In genomic region chr11:62731311-62732021, GRCm38 (mm10) we compare ENCODE assay signal across 7 mouse cellular contexts. TPM values are rescaled to one million over a fixed set of nuclear protein-coding genes. Genes with fewer than 3 reads are reported as not detected.
DNase-seq lines count a peak whose midpoint lies in the region; ATAC-seq and TF ChIP-seq lines count a peak whose summit lies in the region.

TSS of gene Zfp287 (minus strand) at chr11:62731905.

- no peak for TF ChIP-seq EP300 in heart, adult 2 months (IDR thresholded peaks at IDR 0.05; ENCODE audit: insufficient read depth, low read depth, low read length)

- peak within 1 kb of the TSS; percentile 82 for H3K9ac ChIP-seq in heart, adult 2 months (ENCODE audit: low read depth, low read length)
- peak within 1 kb of the TSS; percentile 72 for H3K9ac ChIP-seq in limb, embryonic 11.5 days (ENCODE audit: low read length)
- peak within 1 kb of the TSS; percentile 83 for H3K9ac ChIP-seq in midbrain, embryonic 13.5 days (replicated peaks)

- peak within 1 kb of the TSS; percentile 92 for H3K27ac ChIP-seq in embryonic facial prominence, embryonic 10.5 days (replicated peaks)
- H3K27ac ChIP-seq in heart, adult 2 months = peak within 1 kb of the TSS; percentile 79
- peak within 1 kb of the TSS; percentile 1; the same call in 1 of the 2 replicates for H3K27ac ChIP-seq in kidney, adult 2 months (ENCODE audit: insufficient read depth, low read depth, low read length)
- peak within 1 kb of the TSS; percentile 65; the same call in 1 of the 2 replicates for H3K27ac ChIP-seq in limb, embryonic 11.5 days (replicated peaks; ENCODE audit: low read depth, low read length)
- H3K27ac ChIP-seq in midbrain, embryonic 13.5 days = peak within 1 kb of the TSS; percentile 96

- under 1% methylated on average over 48 of the region's 48 CpGs for WGBS in embryonic facial prominence, embryonic 10.5 days
- WGBS in heart, adult 2 months = 1% methylated on average over 48 of the region's 48 CpGs
- WGBS in kidney, adult 2 months = under 1% methylated on average over 48 of the region's 48 CpGs
- 2% methylated on average over 48 of the region's 48 CpGs for WGBS in limb, embryonic 11.5 days
- under 1% methylated on average over 48 of the region's 48 CpGs for WGBS in midbrain, embryonic 13.5 days

- peak within 1 kb of the TSS; percentile 82 for H3K4me3 ChIP-seq in embryonic facial prominence, embryonic 10.5 days
- peak within 1 kb of the TSS; percentile 70 for H3K4me3 ChIP-seq in heart, adult 2 months
- H3K4me3 ChIP-seq in kidney, adult 2 months (ENCODE audit: insufficient read depth, low read depth, low read length) = peak within 1 kb of the TSS; percentile 55
- H3K4me3 ChIP-seq in limb, embryonic 11.5 days (ENCODE audit: low read depth, low read length) = peak within 1 kb of the TSS; percentile 77
- H3K4me3 ChIP-seq in midbrain, embryonic 13.5 days (replicated peaks) = peak within 1 kb of the TSS; percentile 78

- TF ChIP-seq CTCF in heart, adult 2 months (IDR thresholded peaks at IDR 0.05) = peak; percentile 18; the same call in 1 of the 2 replicates
- TF ChIP-seq CTCF in kidney, adult 2 months (conservative IDR thresholded peaks at IDR 0.05; ENCODE audit: insufficient read depth, insufficient read length, low read depth, low read length) = no peak

- peak; percentile 35 for TF ChIP-seq POLR2A in heart, adult 2 months (IDR thresholded peaks at IDR 0.05; ENCODE audit: insufficient read depth, low read depth, low read length)
- no peak for TF ChIP-seq POLR2A in kidney, adult 2 months (IDR thresholded peaks at IDR 0.05; ENCODE audit: low read depth, low read length)

- no peaks in the 10 kb centered on the region; the same call in 1 of the 2 replicates for H3K27me3 ChIP-seq in embryonic facial prominence, embryonic 10.5 days (replicated peaks; ENCODE audit: low read depth, poor library complexity, severe bottlenecking)
- H3K27me3 ChIP-seq in heart, adult 2 months (ENCODE audit: control insufficient read depth, insufficient read depth, low read length) = no peaks in the 10 kb centered on the region; the same call in 1 of the 2 replicates
- no peaks in the 10 kb centered on the region for H3K27me3 ChIP-seq in kidney, adult 2 months (replicated peaks; ENCODE audit: control insufficient read depth, insufficient read depth, low read length)
- no peaks in the 10 kb centered on the region for H3K27me3 ChIP-seq in limb, embryonic 11.5 days (ENCODE audit: control insufficient read depth, insufficient read depth, low read length)
- H3K27me3 ChIP-seq in midbrain, embryonic 13.5 days = 0 out of 2 replicates have a peak, but pooled peaks cover 3% of the 10 kb centered on the region

- H3K9me3 ChIP-seq in embryonic facial prominence, embryonic 10.5 days = no peaks in the 10 kb centered on the region
- no peaks in the 10 kb centered on the region for H3K9me3 ChIP-seq in limb, embryonic 11.5 days (ENCODE audit: control insufficient read depth, low read length)
- no peaks in the 10 kb centered on the region for H3K9me3 ChIP-seq in midbrain, embryonic 13.5 days

- H3K4me1 ChIP-seq in embryonic facial prominence, embryonic 10.5 days = peaks cover 18% of the 10 kb centered on the region
- H3K4me1 ChIP-seq in heart, adult 2 months (ENCODE audit: control insufficient read depth, insufficient read depth, low read length) = no peaks in the 10 kb centered on the region; the same call in none of the 2 replicates
- no peaks in the 10 kb centered on the region for H3K4me1 ChIP-seq in kidney, adult 2 months (ENCODE audit: control insufficient read depth, insufficient read depth, low read length)
- H3K4me1 ChIP-seq in limb, embryonic 11.5 days (ENCODE audit: control insufficient read depth, insufficient read depth, low read length) = no peaks in the 10 kb centered on the region
- peaks cover 23% of the 10 kb centered on the region for H3K4me1 ChIP-seq in midbrain, embryonic 13.5 days (replicated peaks)

- no peaks in the 10 kb centered on the region for H3K79me2 ChIP-seq in heart, adult 2 months (replicated peaks; ENCODE audit: control insufficient read depth, insufficient read depth, low read length)

- peak; percentile 82 for DNase-seq in adrenal gland, adult 8-10 months
- peak; percentile 95 for DNase-seq in embryonic facial prominence, embryonic 10.5 days (ENCODE audit: low spot score)
- DNase-seq in heart, adult 2 months = peak; percentile 89 to 91
- DNase-seq in kidney, adult 2 months = peak; percentile 90
- peak; percentile 93 for DNase-seq in limb, embryonic 11.5 days (ENCODE audit: low spot score)
- peak; percentile 35 for DNase-seq in spleen, adult 12 weeks (ENCODE audit: low spot score)

- ATAC-seq in limb, embryonic 11.5 days (ENCODE audit: insufficient number of reproducible peaks, low FRiP score, low TSS enrichment, low read depth) = peak; percentile 91
- ATAC-seq in midbrain, embryonic 13.5 days = peak; percentile 100

- intact Hi-C loops in heart, adult 2 months (cut with DNase I) = no loop called here

- peaks cover 22% of the 10 kb centered on the region for H3K36me3 ChIP-seq in embryonic facial prominence, embryonic 10.5 days (replicated peaks)
- no peaks in the 10 kb centered on the region for H3K36me3 ChIP-seq in heart, adult 2 months (ENCODE audit: control insufficient read depth, insufficient read depth, low read length)
- H3K36me3 ChIP-seq in kidney, adult 2 months (ENCODE audit: control insufficient read depth, insufficient read depth, low read length) = no peaks in the 10 kb centered on the region
- H3K36me3 ChIP-seq in limb, embryonic 11.5 days (ENCODE audit: control insufficient read depth, insufficient read depth, low read length) = 0 out of 2 replicates have a peak, but pooled peaks cover 2% of the 10 kb centered on the region
- H3K36me3 ChIP-seq in midbrain, embryonic 13.5 days = peaks cover 19% of the 10 kb centered on the region

- peak within 1 kb of the TSS; percentile 81 for H3K4me2 ChIP-seq in limb, embryonic 11.5 days (ENCODE audit: low read depth, severe bottlenecking)
- peak within 1 kb of the TSS; percentile 72 for H3K4me2 ChIP-seq in midbrain, embryonic 13.5 days (replicated peaks)

RNA-seq across cellular contexts. Expression of gene Zfp287, which starts in this region (rescaled TPM):
- total RNA-seq in adrenal gland, adult 8-10 months (2022) = 1 to 10 TPM; 4.5 to 9.8 (median 6.8) TPM
- polyA plus RNA-seq in embryonic facial prominence, embryonic 10.5 days (2016; fragmentation: Nextera tagmentation; extraction: Ambion mirVana) = 13.0 and 14.3 TPM in 2 replicates
- total RNA-seq in heart, adult 2 months (2021) = 1 to 10 TPM; 1.9 to 2.5 TPM
- polyA plus RNA-seq in heart, adult 2 months (2012; rRNA removed) = 1.4 and 1.9 TPM in 2 replicates
- 1.2 TPM in 2 replicates for polyA plus RNA-seq in kidney, adult 2 months (2012; rRNA removed)
- polyA plus RNA-seq in limb, embryonic 11.5 days (2014; fragmentation: Nextera tagmentation; extraction: Ambion mirVana) = 13.1 and 16.3 TPM in 2 replicates
- 21.2 and 22.2 TPM in 2 replicates for polyA plus RNA-seq in midbrain, embryonic 13.5 days (2015; fragmentation: Nextera tagmentation; extraction: Ambion mirVana)

Comparison
In these comparisons a context has a peak if more than half of its experiments do, and no peak if none do; other contexts are left out.
1. Peak in every context shown above with its lines: DNase-seq, ATAC-seq, H3K4me3 ChIP-seq and H3K27ac ChIP-seq.
2. DNase-seq: peak in every context shown above with its lines; median percentile 95 in embryonic facial prominence, embryonic 10.5 days; 93 in limb, embryonic 11.5 days; 90 in heart, adult 2 months; 90 in kidney, adult 2 months; 82 in adrenal gland, adult 8-10 months; 35 in spleen, adult 12 weeks.
3. H3K27ac ChIP-seq: peak in every context shown above with its lines; median percentile 96 in midbrain, embryonic 13.5 days; 92 in embryonic facial prominence, embryonic 10.5 days; 79 in heart, adult 2 months; 65 in limb, embryonic 11.5 days; 1 in kidney, adult 2 months.